Mouse (Mus musculus) kidney, adult 11 months (tissue): Measurements from ENCODE around the gene Midn.
"Not testable (repeated sequence)": the region's sequence is repeated elsewhere in the genome, so short reads cannot be mapped to it uniquely, and the experiment has no call there.

ENCODE experiments used
- DNase-seq: peaks from one replicate; pipeline ENCODE4 v3.0.0; 2022

The Midn gene

DNA sequence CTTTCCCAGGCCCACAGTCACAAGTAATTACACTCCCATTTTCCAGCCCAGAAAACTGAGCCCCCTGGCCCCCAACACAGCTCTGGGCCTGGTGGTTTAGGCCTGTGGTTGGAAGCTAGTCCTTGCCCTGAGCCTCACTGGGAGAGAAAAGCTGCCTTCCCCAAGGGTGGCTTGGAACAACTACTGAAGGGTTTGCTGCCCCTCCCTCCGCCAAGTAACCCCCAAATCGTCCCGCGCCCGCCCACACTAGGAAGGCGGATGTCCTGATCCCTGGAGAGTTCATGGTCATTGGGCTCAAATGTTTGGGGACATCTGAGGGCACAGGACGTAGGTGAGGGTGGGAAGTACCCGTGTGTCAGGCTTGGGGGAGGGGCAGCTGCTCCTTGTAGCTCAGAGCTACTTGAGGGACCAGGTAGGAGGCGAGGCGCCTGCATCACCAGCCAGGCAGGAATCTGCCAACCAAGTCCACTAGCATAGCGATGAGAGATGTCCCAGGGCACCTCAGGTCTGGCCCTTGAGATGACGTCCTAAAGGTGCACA lies 11.0 kb downstream of the Midn start:
- DNase-seq, result peak; percentile 77

GRCm38 (mm10) chr10:80159561-80160454 lies 11.7 kb downstream of the Midn start:
- peak; percentile 99 for DNase-seq

- peak; percentile 98 for DNase-seq
Measured at GRCm38 (mm10) chr10:80160455-80161371, 12.6 kb downstream of the Midn start.

GRCm38 (mm10) chr10:80161522-80162242 lies 13.6 kb downstream of the Midn start:
- DNase-seq, result peak; percentile 73

DNA sequence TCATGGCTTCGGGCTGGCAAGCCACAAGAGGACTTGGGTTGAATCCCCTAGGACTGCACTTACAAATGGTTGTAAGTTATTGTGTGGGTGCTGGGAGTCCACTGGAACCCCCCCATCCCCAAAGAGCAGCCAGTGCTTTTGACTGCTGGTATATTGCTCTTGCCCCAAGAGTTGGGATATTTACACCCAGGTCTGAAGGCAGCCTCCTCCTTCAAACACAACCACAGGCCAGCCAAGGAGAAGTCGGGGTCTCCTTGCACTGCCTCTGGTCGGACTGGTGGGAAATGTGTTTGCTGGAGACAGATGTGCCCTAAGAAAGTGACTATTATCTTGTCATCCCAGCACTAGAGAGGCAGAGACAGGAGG lies 14.2 kb downstream of the Midn start:
- no peak for DNase-seq

- DNase-seq, result peak; percentile 23
Measured at GRCm38 (mm10) chr10:80162716-80163299, 14.7 kb downstream of the Midn start.

GRCm38 (mm10) chr10:80163721-80164120 lies 15.6 kb downstream of the Midn start:
- peak; percentile 46 for DNase-seq

DNA sequence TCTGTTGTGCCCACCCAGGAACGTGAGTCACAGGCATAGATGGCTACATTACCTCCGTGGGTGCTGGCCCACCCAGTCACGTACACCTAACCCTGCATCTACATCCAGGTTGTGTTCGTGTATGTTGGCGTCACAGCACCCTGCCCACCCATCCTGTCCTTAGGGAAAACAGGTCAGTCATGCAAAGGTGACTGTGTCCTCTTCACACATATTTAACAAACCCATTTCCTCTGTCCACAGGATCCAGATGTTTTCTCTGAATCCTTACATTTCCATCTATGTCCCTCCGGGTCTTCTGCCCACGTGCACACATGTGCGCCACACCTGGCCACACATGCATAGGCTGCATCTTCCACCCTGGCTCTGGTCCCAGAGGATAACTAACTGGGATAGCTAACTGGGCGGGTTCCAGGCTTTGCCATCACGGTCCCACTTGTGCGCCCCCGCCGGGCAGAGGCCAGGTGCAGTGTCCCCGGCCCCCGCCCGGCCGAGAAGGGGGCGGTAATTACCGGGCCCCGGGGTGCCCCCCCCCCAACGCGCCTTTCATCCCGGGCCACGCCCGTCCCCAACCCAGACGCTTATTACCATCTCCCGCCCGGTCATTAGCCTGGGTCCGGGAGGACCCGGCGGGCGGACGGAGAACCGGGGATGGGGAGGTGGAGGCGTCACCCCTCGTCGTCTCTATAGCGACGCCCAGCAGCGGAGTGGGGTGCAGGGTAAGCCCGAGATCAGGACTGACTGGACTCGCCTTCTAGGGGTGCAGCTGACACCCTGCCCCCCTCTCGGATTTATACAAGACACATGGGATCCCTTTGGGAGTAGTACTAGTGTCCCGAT lies 16.3 kb downstream of the Midn start:
- peak; percentile 55 for DNase-seq

DNA sequence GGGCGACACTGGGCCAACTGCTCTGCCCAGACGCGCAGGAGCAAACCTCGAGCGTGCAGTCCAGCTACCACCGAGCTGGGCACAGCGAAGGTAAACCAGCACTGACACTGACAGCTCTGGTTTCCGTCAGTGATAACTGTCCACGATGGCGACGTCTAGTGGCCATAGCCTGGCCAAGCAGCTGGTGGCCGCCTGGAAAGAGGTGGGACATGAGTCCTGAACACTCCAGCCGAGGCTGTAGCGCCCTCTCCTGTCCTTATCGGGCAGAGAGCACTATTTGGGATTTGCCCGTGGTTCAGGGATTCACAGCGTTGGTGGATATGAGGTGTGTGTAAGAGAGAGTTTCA lies 16.9 kb downstream of the Midn start:
- DNase-seq, result peak; percentile 97

DNA sequence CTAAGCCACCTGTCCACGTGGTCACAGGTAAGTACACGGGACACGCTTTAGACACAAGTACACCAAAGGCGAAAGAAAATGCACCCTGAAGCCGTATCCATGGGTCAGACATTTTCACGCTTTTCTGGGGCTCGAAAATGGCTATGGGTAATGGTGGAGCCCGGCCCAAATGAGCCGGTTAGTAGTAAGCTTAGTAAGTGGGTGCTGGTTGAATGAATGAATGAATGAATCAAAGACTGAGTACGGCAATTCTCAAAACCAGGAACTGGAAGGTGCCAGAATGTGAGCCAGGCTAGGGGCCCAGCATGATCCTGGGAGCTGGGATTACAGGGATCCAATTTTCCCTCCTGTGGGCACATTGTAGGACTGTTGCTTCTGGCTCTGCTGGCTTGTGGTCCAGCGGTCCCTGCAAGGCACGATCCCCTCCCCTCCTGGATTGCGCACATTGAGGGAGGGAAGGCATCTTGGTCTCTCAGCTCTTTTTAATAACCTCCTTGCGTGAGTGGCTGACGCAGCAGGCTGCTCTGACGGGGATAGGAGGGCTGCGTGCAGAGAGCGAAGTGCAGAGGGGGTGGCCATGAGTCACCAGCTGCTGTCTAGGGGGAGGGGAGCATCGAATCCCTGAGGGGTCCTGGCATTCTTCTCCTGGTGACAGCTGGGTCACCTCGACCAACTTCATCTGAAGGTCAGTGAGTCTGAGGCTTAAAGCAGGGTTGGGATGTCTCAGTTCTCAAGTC lies 17.5 kb downstream of the Midn start, which contains the start of gene Cirbp:
Cirbp (plus strand) TSS at position 594 of the 737 bp plus-strand sequence.
- peak; percentile 63 for DNase-seq

GRCm38 (mm10) chr10:80166136-80166535 lies 18.1 kb downstream of the Midn start:
- DNase-seq, result not testable (repeated sequence)

GRCm38 (mm10) chr10:80167460-80168037 lies 19.5 kb downstream of the Midn start:
- DNase-seq, result peak; percentile 97

GRCm38 (mm10) chr10:80168038-80168661 lies 20.1 kb downstream of the Midn start:
- peak; percentile 93 for DNase-seq

DNA sequence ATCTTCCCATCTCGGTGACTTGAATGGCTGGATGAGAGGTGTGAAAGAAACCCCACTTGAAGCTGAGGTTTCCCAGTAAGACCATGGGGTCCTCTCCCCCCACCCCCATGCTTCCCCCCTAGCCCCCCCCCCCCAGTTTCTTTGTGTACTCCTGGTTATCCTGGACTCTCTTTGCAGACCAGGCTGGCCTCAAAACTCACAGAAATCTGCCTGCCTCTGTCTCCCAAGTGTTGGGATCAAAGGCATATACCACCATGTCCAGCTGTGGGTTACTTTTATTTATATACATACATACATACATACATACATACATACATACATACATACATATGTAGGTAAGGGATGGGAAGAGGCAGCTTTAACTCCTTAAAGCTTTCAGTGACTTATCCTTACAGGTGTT lies 21.0 kb downstream of the Midn start:
- DNase-seq, result no peak

- no peak for DNase-seq
Measured at GRCm38 (mm10) chr10:80169651-80170050, 21.6 kb downstream of the Midn start.

DNA sequence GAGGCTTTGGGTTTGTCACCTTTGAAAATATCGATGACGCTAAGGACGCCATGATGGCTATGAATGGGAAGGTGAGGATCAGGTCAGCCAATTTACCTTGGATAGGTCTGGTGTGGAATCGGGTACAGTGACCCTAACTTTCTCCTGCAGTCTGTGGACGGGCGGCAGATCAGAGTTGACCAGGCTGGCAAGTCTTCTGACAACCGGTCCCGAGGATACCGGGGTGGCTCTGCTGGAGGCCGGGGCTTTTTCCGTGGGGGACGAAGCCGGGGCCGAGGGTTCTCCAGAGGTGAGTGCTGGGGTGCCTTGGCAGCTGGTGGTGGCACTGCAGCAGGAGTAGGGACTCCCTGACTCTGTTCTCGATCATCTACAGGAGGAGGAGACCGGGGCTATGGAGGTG lies 22.0 kb downstream of the Midn start:
- DNase-seq, result no peak

GRCm38 (mm10) chr10:80170601-80171021 lies 22.5 kb downstream of the Midn start:
- peak; percentile 31 for DNase-seq

GRCm38 (mm10) chr10:80171252-80171651 lies 23.2 kb downstream of the Midn start:
- no peak for DNase-seq

GRCm38 (mm10) chr10:80171760-80172526 lies 23.9 kb downstream of the Midn start:
- peak; percentile 33 for DNase-seq
